Mouse (Mus musculus): ENCODE results near the gene Prrt1.

Gene Prrt1

GRCm38 (mm10) chr17:34627943-34628643 is 1.2 kb upstream of the Prrt1 start, which contains the start of gene Ppt2:
Gene Ppt2, minus strand, starts transcription at chr17:34628510.
- no peak for DNase-seq (ENCODE audit: low read depth, low spot score)

GRCm38 (mm10) chr17:34628644-34628967 is 727 bp upstream of the Prrt1 start:
- no peak for DNase-seq (ENCODE audit: low read depth, low spot score)

GRCm38 (mm10) chr17:34629796-34630603 is 667 bp downstream of the Prrt1 start:
- DNase-seq (ENCODE audit: low read depth, low spot score) = no peak

GRCm38 (mm10) chr17:34630761-34631301 is 1.5 kb downstream of the Prrt1 start:
- no peak for DNase-seq (ENCODE audit: low read depth, low spot score)

GRCm38 (mm10) chr17:34631647-34632046 is 2.3 kb downstream of the Prrt1 start:
- DNase-seq (ENCODE audit: low read depth, low spot score) = no peak

GRCm38 (mm10) chr17:34632261-34632691 is 2.9 kb downstream of the Prrt1 start:
- no peak for DNase-seq (ENCODE audit: low read depth, low spot score)

GRCm38 (mm10) chr17:34635671-34636070 is 6.3 kb downstream of the Prrt1 start:
- no peak for DNase-seq (ENCODE audit: low read depth, low spot score)

GRCm38 (mm10) chr17:34637459-34637858 is 8.1 kb downstream of the Prrt1 start:
- DNase-seq (ENCODE audit: low read depth, low spot score) = no peak

- DNase-seq (ENCODE audit: low read depth, low spot score) = no peak
Measured at GRCm38 (mm10) chr17:34639461-34640255, 10.3 kb downstream of the Prrt1 start.

- peak; percentile 53 for DNase-seq (ENCODE audit: low read depth, low spot score)
Measured at GRCm38 (mm10) chr17:34640778-34641601, 11.7 kb downstream of the Prrt1 start.

- DNase-seq (ENCODE audit: low read depth, low spot score) = no peak
Measured at GRCm38 (mm10) chr17:34641945-34642344, 12.6 kb downstream of the Prrt1 start.

GRCm38 (mm10) chr17:34643379-34643778 is 14.0 kb downstream of the Prrt1 start:
- DNase-seq (ENCODE audit: low read depth, low spot score) = no peak

- no peak for DNase-seq (ENCODE audit: low read depth, low spot score)
Measured at GRCm38 (mm10) chr17:34643944-34644343, 14.6 kb downstream of the Prrt1 start.

GRCm38 (mm10) chr17:34644608-34645007 is 15.3 kb downstream of the Prrt1 start, which contains the start of gene Fkbpl:
Gene Fkbpl, plus strand, starts transcription at chr17:34644764.
- DNase-seq (ENCODE audit: low read depth, low spot score) = peak; percentile 97

GRCm38 (mm10) chr17:34645256-34645829 is 16.0 kb downstream of the Prrt1 start:
- DNase-seq (ENCODE audit: low read depth, low spot score) = no peak

GRCm38 (mm10) chr17:34645831-34646511 is 16.6 kb downstream of the Prrt1 start:
- no peak for DNase-seq (ENCODE audit: low read depth, low spot score)

GRCm38 (mm10) chr17:34646906-34647787 is 17.8 kb downstream of the Prrt1 start, which contains the start of gene Atf6b:
Gene Atf6b, plus strand, starts transcription at chr17:34647146.
- peak; percentile 98 for DNase-seq (ENCODE audit: low read depth, low spot score)

- DNase-seq (ENCODE audit: low read depth, low spot score) = no peak
Measured at GRCm38 (mm10) chr17:34648141-34648890, 19.0 kb downstream of the Prrt1 start.
